Mouse (Mus musculus) embryo, embryonic 9.5 days (tissue): ENCODE data around the gene C8a.

ENCODE experiments used
- DNase-seq: peaks from one replicate; pipeline ENCODE4 v3.0.0-alpha.2; 2017; ENCODE audit errors: extremely low spot score

Gene C8a

GRCm38 (mm10) chr4:104876323-104876722 is at the start of gene C8a:
TSS of gene C8a (minus strand) at chr4:104876398.
- no peak for DNase-seq

GRCm38 (mm10) chr4:104925383-104925782 is 49.2 kb upstream of the C8a start:
- no peak for DNase-seq

- DNase-seq = no peak
Measured at GRCm38 (mm10) chr4:104918017-104918416, 41.8 kb upstream of the C8a start.

- DNase-seq = no peak
Measured at GRCm38 (mm10) chr4:104914711-104915247, 38.6 kb upstream of the C8a start.

- DNase-seq = peak; percentile 18
Measured at GRCm38 (mm10) chr4:104913291-104914129, 37.3 kb upstream of the C8a start, which contains the start of gene Fyb2. TSS of gene Fyb2 (plus strand) at chr4:104913456.

GRCm38 (mm10) chr4:104911685-104912084 is 35.5 kb upstream of the C8a start:
- peak; percentile 80 for DNase-seq

- DNase-seq = no peak
Measured at GRCm38 (mm10) chr4:104905049-104905448, 28.9 kb upstream of the C8a start.

- no peak for DNase-seq
Measured at GRCm38 (mm10) chr4:104902836-104903235, 26.6 kb upstream of the C8a start.

GRCm38 (mm10) chr4:104894004-104894734 is 18.0 kb upstream of the C8a start:
- DNase-seq = peak; percentile 43

GRCm38 (mm10) chr4:104893588-104893987 is 17.4 kb upstream of the C8a start:
- DNase-seq = no peak

- no peak for DNase-seq
Measured at GRCm38 (mm10) chr4:104891708-104892107, 15.5 kb upstream of the C8a start.

- DNase-seq = no peak
Measured at GRCm38 (mm10) chr4:104888499-104889262, 12.5 kb upstream of the C8a start.

- DNase-seq = no peak
Measured at GRCm38 (mm10) chr4:104887486-104887885, 11.3 kb upstream of the C8a start.

GRCm38 (mm10) chr4:104875832-104876231 is 366 bp downstream of the C8a start:
- DNase-seq = no peak

GRCm38 (mm10) chr4:104870196-104870595 is 6.0 kb downstream of the C8a start:
- DNase-seq = no peak

- no peak for DNase-seq
Measured at GRCm38 (mm10) chr4:104869581-104869980, 6.6 kb downstream of the C8a start.

GRCm38 (mm10) chr4:104864397-104864796 is 11.8 kb downstream of the C8a start:
- no peak for DNase-seq

- DNase-seq = no peak
Measured at GRCm38 (mm10) chr4:104861241-104861640, 15.0 kb downstream of the C8a start.

GRCm38 (mm10) chr4:104857823-104858222 is 18.4 kb downstream of the C8a start:
- no peak for DNase-seq

- DNase-seq = no peak
Measured at GRCm38 (mm10) chr4:104857029-104857428, 19.2 kb downstream of the C8a start, which contains the start of gene Gm17662. TSS of gene Gm17662 (plus strand) at chr4:104857329.

GRCm38 (mm10) chr4:104855216-104855615 is 21.0 kb downstream of the C8a start:
- DNase-seq = no peak

- no peak for DNase-seq
Measured at GRCm38 (mm10) chr4:104843546-104843945, 32.7 kb downstream of the C8a start.
